Mouse (Mus musculus): ENCODE data around the gene Dnajb5. TPM values are rescaled to one million over a fixed set of nuclear protein-coding genes. Genes with fewer than 3 reads are reported as not detected.

The Dnajb5 gene
- polyA plus RNA-seq, 1 experiment: 8.1 TPM

- no peak for TF ChIP-seq POLR2A (IDR thresholded peaks at IDR 0.05; ENCODE audit: low read depth, low read length)
- TF ChIP-seq CTCF (conservative IDR thresholded peaks at IDR 0.05; ENCODE audit: insufficient read depth, insufficient read length, low read depth, low read length): no peak
- Histone ChIP-seq H3K4me1 (ENCODE audit: control insufficient read depth, insufficient read depth, low read length) (no peaks in the 10 kb centered on the region), H3K4me3 (ENCODE audit: insufficient read depth, low read depth, low read length) (no peak overlapping the region), H3K36me3 (ENCODE audit: control insufficient read depth, insufficient read depth, low read length) (no peaks in the 10 kb centered on the region), H3K27me3 (replicated peaks; ENCODE audit: control insufficient read depth, insufficient read depth, low read length) (no peaks in the 10 kb centered on the region), H3K27ac (ENCODE audit: insufficient read depth, low read depth, low read length) (no peak overlapping the region)
- DNase-seq: no peak
- 56% methylated on average over 6 of the region's 6 CpGs for WGBS
These were observed 27.6 kb upstream of the Dnajb5 start for GRCm38 (mm10) chr4:42922056-42922455.

GRCm38 (mm10) chr4:42922461-42922860 lies 27.2 kb upstream of the Dnajb5 start:
- Histone ChIP-seq H3K27ac (ENCODE audit: insufficient read depth, low read depth, low read length) (no peak overlapping the region), H3K27me3 (replicated peaks; ENCODE audit: control insufficient read depth, insufficient read depth, low read length) (no peaks in the 10 kb centered on the region), H3K4me3 (ENCODE audit: insufficient read depth, low read depth, low read length) (no peak overlapping the region), H3K4me1 (ENCODE audit: control insufficient read depth, insufficient read depth, low read length) (no peaks in the 10 kb centered on the region), H3K36me3 (ENCODE audit: control insufficient read depth, insufficient read depth, low read length) (no peaks in the 10 kb centered on the region)
- no peak for TF ChIP-seq CTCF (conservative IDR thresholded peaks at IDR 0.05; ENCODE audit: insufficient read depth, insufficient read length, low read depth, low read length)
- no peak for TF ChIP-seq POLR2A (IDR thresholded peaks at IDR 0.05; ENCODE audit: low read depth, low read length)
- 71% methylated on average over 8 of the region's 8 CpGs for WGBS
- DNase-seq: no peak

GRCm38 (mm10) chr4:42924095-42924710 lies 25.4 kb upstream of the Dnajb5 start:
- Histone ChIP-seq H3K27me3 (replicated peaks; ENCODE audit: control insufficient read depth, insufficient read depth, low read length) (no peaks in the 10 kb centered on the region), H3K36me3 (ENCODE audit: control insufficient read depth, insufficient read depth, low read length) (no peaks in the 10 kb centered on the region), H3K4me1 (ENCODE audit: control insufficient read depth, insufficient read depth, low read length) (no peaks in the 10 kb centered on the region), H3K4me3 (ENCODE audit: insufficient read depth, low read depth, low read length) (no peak overlapping the region), H3K27ac (ENCODE audit: insufficient read depth, low read depth, low read length) (no peak overlapping the region)
- WGBS: 85% methylated on average over 13 of the region's 13 CpGs
- TF ChIP-seq POLR2A (IDR thresholded peaks at IDR 0.05; ENCODE audit: low read depth, low read length) (no peak), CTCF (conservative IDR thresholded peaks at IDR 0.05; ENCODE audit: insufficient read depth, insufficient read length, low read depth, low read length) (no peak)
- DNase-seq: no peak

- Histone ChIP-seq H3K27ac (ENCODE audit: insufficient read depth, low read depth, low read length) (no peak overlapping the region), H3K36me3 (ENCODE audit: control insufficient read depth, insufficient read depth, low read length) (no peaks in the 10 kb centered on the region), H3K4me1 (ENCODE audit: control insufficient read depth, insufficient read depth, low read length) (no peaks in the 10 kb centered on the region), H3K4me3 (ENCODE audit: insufficient read depth, low read depth, low read length) (no peak overlapping the region), H3K27me3 (replicated peaks; ENCODE audit: control insufficient read depth, insufficient read depth, low read length) (no peaks in the 10 kb centered on the region)
- 86% methylated on average over 5 of the region's 5 CpGs for WGBS
- TF ChIP-seq POLR2A (IDR thresholded peaks at IDR 0.05; ENCODE audit: low read depth, low read length): no peak
- 0 out of 2 replicates have a peak, but pooled peaks have one; percentile 19 for TF ChIP-seq CTCF (conservative IDR thresholded peaks at IDR 0.05; ENCODE audit: insufficient read depth, insufficient read length, low read depth, low read length)
- DNase-seq: no peak
These were observed 21.4 kb upstream of the Dnajb5 start for GRCm38 (mm10) chr4:42928209-42928608.

- no peak overlapping the region for H3K27ac ChIP-seq (ENCODE audit: insufficient read depth, low read depth, low read length)
These were observed 20.7 kb upstream of the Dnajb5 start for GRCm38 (mm10) chr4:42928952-42929351.

GRCm38 (mm10) chr4:42932229-42932969 lies 17.2 kb upstream of the Dnajb5 start:
- DNase-seq: peak; percentile 42
- Histone ChIP-seq H3K4me3 (ENCODE audit: insufficient read depth, low read depth, low read length) (no peak overlapping the region), H3K27ac (ENCODE audit: insufficient read depth, low read depth, low read length) (peak overlapping the region; percentile 37; the same call in 1 of the 2 replicates), H3K27me3 (replicated peaks; ENCODE audit: control insufficient read depth, insufficient read depth, low read length) (no peaks in the 10 kb centered on the region), H3K4me1 (ENCODE audit: control insufficient read depth, insufficient read depth, low read length) (no peaks in the 10 kb centered on the region), H3K36me3 (ENCODE audit: control insufficient read depth, insufficient read depth, low read length) (no peaks in the 10 kb centered on the region)
- no peak for TF ChIP-seq CTCF (conservative IDR thresholded peaks at IDR 0.05; ENCODE audit: insufficient read depth, insufficient read length, low read depth, low read length)
- no peak for TF ChIP-seq POLR2A (IDR thresholded peaks at IDR 0.05; ENCODE audit: low read depth, low read length)
- 47% methylated on average over 8 of the region's 8 CpGs for WGBS

More at GRCm38 (mm10) chr4:42928952-42929351, 20.7 kb upstream of the Dnajb5 start:
- TF ChIP-seq POLR2A (IDR thresholded peaks at IDR 0.05; ENCODE audit: low read depth, low read length): no peak
- no peak for TF ChIP-seq CTCF (conservative IDR thresholded peaks at IDR 0.05; ENCODE audit: insufficient read depth, insufficient read length, low read depth, low read length)
- H3K4me3 ChIP-seq (ENCODE audit: insufficient read depth, low read depth, low read length): no peak overlapping the region
- no peaks in the 10 kb centered on the region for H3K27me3 ChIP-seq (replicated peaks; ENCODE audit: control insufficient read depth, insufficient read depth, low read length)
- no peaks in the 10 kb centered on the region for H3K4me1 ChIP-seq (ENCODE audit: control insufficient read depth, insufficient read depth, low read length)
- DNase-seq: no peak
- H3K36me3 ChIP-seq (ENCODE audit: control insufficient read depth, insufficient read depth, low read length): no peaks in the 10 kb centered on the region
- WGBS: 88% methylated on average over 9 of the region's 9 CpGs

GRCm38 (mm10) chr4:42933630-42934029 lies 16.0 kb upstream of the Dnajb5 start:
- no peak overlapping the region for H3K27ac ChIP-seq (ENCODE audit: insufficient read depth, low read depth, low read length)
- TF ChIP-seq CTCF (conservative IDR thresholded peaks at IDR 0.05; ENCODE audit: insufficient read depth, insufficient read length, low read depth, low read length): no peak
- TF ChIP-seq POLR2A (IDR thresholded peaks at IDR 0.05; ENCODE audit: low read depth, low read length): no peak
- no peak overlapping the region; the same call in 1 of the 2 replicates for H3K4me3 ChIP-seq (ENCODE audit: insufficient read depth, low read depth, low read length)
- no peaks in the 10 kb centered on the region for H3K4me1 ChIP-seq (ENCODE audit: control insufficient read depth, insufficient read depth, low read length)
- no peaks in the 10 kb centered on the region for H3K36me3 ChIP-seq (ENCODE audit: control insufficient read depth, insufficient read depth, low read length)
- peak; percentile 57 for DNase-seq
- H3K27me3 ChIP-seq (replicated peaks; ENCODE audit: control insufficient read depth, insufficient read depth, low read length): no peaks in the 10 kb centered on the region
- WGBS: 6% methylated on average over 22 of the region's 22 CpGs
